Mouse (Mus musculus) lung, embryonic 15.5 days (tissue): ENCODE measurements around the gene Map3k20. TPM values are rescaled to one million over a fixed set of nuclear protein-coding genes. Genes with fewer than 3 reads are reported as not detected.

Experiments
- ATAC-seq: fragments of 200-750 bp; cut with Nextera tagmentation; 2 replicates; pipeline ENCODE4 v1.8.0; 2017; ENCODE audit warnings: moderate number of reproducible peaks, borderline replicate concordance; ENCODE audit not compliant: low FRiP score, low TSS enrichment; ENCODE audit errors: extremely low read depth
- H3K27ac ChIP-seq: fragments of 300-500 bp; sonication (generic); 2 replicates; pipeline ENCODE4 v1.5.1; 2015; ENCODE audit warnings: moderate library complexity, mild to moderate bottlenecking, inconsistent platforms
- H3K27me3 ChIP-seq: fragments of 300-500 bp; sonication (generic); 2 replicates; pipeline ENCODE4 v1.6.1; 2015; ENCODE audit warnings: inconsistent platforms
- H3K36me3 ChIP-seq: fragments of 300-500 bp; sonication (generic); 2 replicates; pipeline ENCODE4 v1.6.1; 2015; ENCODE audit warnings: inconsistent platforms
- H3K4me1 ChIP-seq: fragments of 300-500 bp; sonication (generic); 2 replicates; pipeline ENCODE4 v1.6.1; 2015; ENCODE audit warnings: inconsistent platforms
- H3K4me2 ChIP-seq: fragments of 300-500 bp; sonication (generic); 2 replicates; pipeline ENCODE4 v1.6.1; 2015; ENCODE audit warnings: inconsistent platforms, mild to moderate bottlenecking, moderate library complexity
- H3K4me3 ChIP-seq: fragments of 300-500 bp; sonication (generic); 2 replicates; pipeline ENCODE4 v1.5.1; 2015; ENCODE audit warnings: mild to moderate bottlenecking, inconsistent platforms
- H3K9ac ChIP-seq: fragments of 300-500 bp; sonication (generic); 2 replicates; pipeline ENCODE4 v1.6.1; 2015; ENCODE audit warnings: inconsistent platforms
- H3K9me3 ChIP-seq: fragments of 300-500 bp; sonication (generic); 2 replicates; pipeline ENCODE4 v1.6.1; 2016; ENCODE audit warnings: inconsistent platforms
- WGBS: fragments of 180-500 bp; shearing (Covaris S2); methylation state at CpG from one replicate; pipeline ENCODE4 v1.1.7; 2015; 5-methylcytosine and 5-hydroxymethylcytosine counted together
- polyA plus RNA-seq: library from polyadenylated mRNA; unstranded; fragments of >200 nt; fragmentation: Nextera tagmentation; extraction: Ambion mirVana; gene quantifications from 2 replicates; pipeline ENCODE4 v1.2.1, GENCODE M21; 2015

Gene Map3k20
- polyA plus RNA-seq, 1 experiment from 2014 or later, result 30.2 TPM

DNA sequence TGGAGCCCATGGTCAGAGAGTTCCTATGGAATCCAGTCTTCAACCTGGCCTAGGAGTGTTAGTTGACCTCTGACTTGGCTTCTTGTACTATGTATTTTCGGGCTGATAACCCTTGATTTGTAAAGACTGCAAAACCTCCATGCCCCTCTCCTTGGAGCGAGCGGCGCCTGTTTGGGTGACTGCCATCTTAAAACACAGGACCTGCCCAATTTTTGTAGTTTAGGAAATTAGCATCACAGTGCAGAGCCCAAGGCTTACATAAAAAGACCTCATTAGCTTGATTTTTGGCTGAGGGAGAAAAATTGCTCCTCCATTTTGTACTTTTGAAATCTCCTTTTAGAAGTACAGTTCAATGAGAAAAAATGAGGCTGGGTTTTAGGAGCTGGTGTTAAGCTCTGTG, 192.7 kb downstream of the Map3k20 start:
- ATAC-seq, result no peak
- H3K4me3 ChIP-seq, result peak overlapping the region; percentile 69
- H3K36me3 ChIP-seq, result peaks cover 40% of the 10 kb centered on the region
- WGBS, result 76% methylated on average over 4 of the region's 4 CpGs
- no peak overlapping the region for H3K27ac ChIP-seq
- H3K4me1 ChIP-seq, result peaks cover 33% of the 10 kb centered on the region
- H3K9ac ChIP-seq, result no peak overlapping the region
- H3K4me2 ChIP-seq, result peak overlapping the region; percentile 70
- H3K27me3 ChIP-seq, result no peaks in the 10 kb centered on the region
- H3K9me3 ChIP-seq, result no peaks in the 10 kb centered on the region

DNA sequence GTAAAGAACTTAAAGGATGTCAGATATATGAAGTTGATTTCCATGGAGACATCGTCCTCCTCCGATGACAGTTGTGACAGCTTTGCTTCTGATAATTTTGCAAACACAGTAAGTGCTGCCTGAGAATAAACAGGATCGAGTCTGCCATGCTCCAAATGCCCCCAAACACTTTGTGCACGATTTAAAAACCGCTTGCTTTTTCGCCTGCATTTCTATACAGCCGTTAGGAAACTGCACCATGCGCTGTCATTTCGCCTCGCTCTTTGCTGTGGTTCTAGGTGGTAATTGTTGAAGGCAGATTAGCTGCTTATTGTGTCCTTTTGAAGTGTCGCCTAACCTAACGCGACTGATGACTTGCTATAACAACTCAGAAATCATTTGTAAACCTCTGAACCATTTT, 193.5 kb downstream of the Map3k20 start:
- H3K27ac ChIP-seq, result no peak overlapping the region
- ATAC-seq, result no peak
- WGBS, result 76% methylated on average over 13 of the region's 13 CpGs
- H3K4me1 ChIP-seq, result peaks cover 33% of the 10 kb centered on the region
- no peak overlapping the region for H3K9ac ChIP-seq
- H3K9me3 ChIP-seq, result no peaks in the 10 kb centered on the region
- no peak overlapping the region for H3K4me3 ChIP-seq
- peak overlapping the region; percentile 70; the same call in 1 of the 2 replicates for H3K4me2 ChIP-seq
- peaks cover 48% of the 10 kb centered on the region for H3K36me3 ChIP-seq
- no peaks in the 10 kb centered on the region for H3K27me3 ChIP-seq

DNA sequence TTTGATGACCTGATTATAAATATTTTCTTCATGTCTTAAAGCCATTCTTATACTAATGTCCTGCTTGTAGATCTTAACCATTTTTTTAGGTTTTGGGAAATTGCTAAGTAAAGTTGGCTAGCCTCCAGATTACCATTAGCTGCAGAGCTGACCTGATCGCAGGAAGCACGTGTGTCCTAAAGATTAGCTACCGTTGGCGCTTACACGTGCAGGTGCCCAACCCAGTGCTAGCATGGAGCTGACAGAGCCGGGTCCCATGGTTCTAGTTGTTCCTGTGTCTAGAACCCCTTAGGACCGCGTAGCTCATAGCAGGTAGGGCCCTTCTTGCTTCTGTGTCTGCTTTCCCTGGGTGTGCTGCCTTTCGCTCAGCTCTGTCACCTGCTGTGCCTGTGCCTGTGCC, 194.4 kb downstream of the Map3k20 start:
- peaks cover 56% of the 10 kb centered on the region for H3K36me3 ChIP-seq
- no peak overlapping the region for H3K4me2 ChIP-seq
- 84% methylated on average over 9 of the region's 9 CpGs for WGBS
- H3K9ac ChIP-seq, result no peak overlapping the region
- no peaks in the 10 kb centered on the region for H3K27me3 ChIP-seq
- no peak overlapping the region for H3K4me3 ChIP-seq
- no peak overlapping the region for H3K27ac ChIP-seq
- H3K9me3 ChIP-seq, result no peaks in the 10 kb centered on the region
- ATAC-seq, result no peak
- peaks cover 29% of the 10 kb centered on the region for H3K4me1 ChIP-seq

DNA sequence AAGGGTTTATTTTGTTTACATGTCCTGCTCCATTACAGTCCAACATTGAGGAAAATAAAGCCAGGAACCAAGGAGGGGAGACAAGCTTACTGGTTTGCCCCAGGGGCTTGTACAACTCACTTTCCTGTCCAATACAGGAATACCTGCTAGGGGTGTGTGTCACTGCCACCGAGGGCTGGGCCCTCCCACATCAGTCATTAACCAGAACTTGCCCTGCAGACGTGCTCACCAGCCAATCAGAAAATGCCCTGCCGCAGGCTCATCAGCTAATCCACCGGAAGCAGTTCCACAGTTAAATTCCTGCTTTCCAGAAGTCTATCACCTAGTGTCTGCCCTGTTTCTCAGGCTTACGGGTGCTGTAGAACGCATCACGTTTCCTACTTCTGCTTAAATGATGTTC, 206.2 kb downstream of the Map3k20 start:
- Histone ChIP-seq H3K36me3 (0 out of 2 replicates have a peak, but pooled peaks cover 5% of the 10 kb centered on the region), H3K4me3 (no peak overlapping the region), H3K27ac (no peak overlapping the region), H3K9ac (no peak overlapping the region), H3K4me1 (0 out of 2 replicates have a peak, but pooled peaks cover 4% of the 10 kb centered on the region), H3K27me3 (no peaks in the 10 kb centered on the region), H3K9me3 (no peaks in the 10 kb centered on the region), H3K4me2 (no peak overlapping the region)
- ATAC-seq, result no peak
- WGBS, result 46% methylated on average over 7 of the region's 7 CpGs

Other genes starting within 250 kb of the Map3k20 start
- 149 and 157 TPM in 2 replicates for gene Cdca7, start 190.5 kb downstream of the Map3k20 start, polyA plus RNA-seq